Mouse (Mus musculus) erythroblast, adult 5-6 weeks (primary cell): ENCODE measurements around the gene Mrps2. TPM values are rescaled to one million over a fixed set of nuclear protein-coding genes. Genes with fewer than 3 reads are reported as not detected.

Experiments
- ATAC-seq: replicated peaks from 2 replicates; pipeline ENCODE4 v1.8.0; 2016; ENCODE audit warnings: moderate number of reproducible peaks, mild to moderate bottlenecking, moderate TSS enrichment, inconsistent platforms; ENCODE audit not compliant: poor library complexity, low FRiP score, severe bottlenecking
- total RNA-seq, 2 experiments: library from RNA; stranded (forward) in 1 of 2; stranded (reverse) in 1 of 2; fragments of 150-400 nt in 1 of 2; fragments of 200-764, 138-1000 nt in 1 of 2; gene quantifications; 2 replicates each; pipeline versions ENCODE4 v1.2.3 to v1.2.4; 2015 to 2017; ENCODE audit warnings: low replicate concordance in 2 of 2

Mrps2 gene
- 8.2 and 16.9 TPM in 2 replicates for total RNA-seq (2015; ENCODE audit: low replicate concordance)
- total RNA-seq (2017; ENCODE audit: low replicate concordance): 3.2 and 7.5 TPM in 2 replicates

DNA sequence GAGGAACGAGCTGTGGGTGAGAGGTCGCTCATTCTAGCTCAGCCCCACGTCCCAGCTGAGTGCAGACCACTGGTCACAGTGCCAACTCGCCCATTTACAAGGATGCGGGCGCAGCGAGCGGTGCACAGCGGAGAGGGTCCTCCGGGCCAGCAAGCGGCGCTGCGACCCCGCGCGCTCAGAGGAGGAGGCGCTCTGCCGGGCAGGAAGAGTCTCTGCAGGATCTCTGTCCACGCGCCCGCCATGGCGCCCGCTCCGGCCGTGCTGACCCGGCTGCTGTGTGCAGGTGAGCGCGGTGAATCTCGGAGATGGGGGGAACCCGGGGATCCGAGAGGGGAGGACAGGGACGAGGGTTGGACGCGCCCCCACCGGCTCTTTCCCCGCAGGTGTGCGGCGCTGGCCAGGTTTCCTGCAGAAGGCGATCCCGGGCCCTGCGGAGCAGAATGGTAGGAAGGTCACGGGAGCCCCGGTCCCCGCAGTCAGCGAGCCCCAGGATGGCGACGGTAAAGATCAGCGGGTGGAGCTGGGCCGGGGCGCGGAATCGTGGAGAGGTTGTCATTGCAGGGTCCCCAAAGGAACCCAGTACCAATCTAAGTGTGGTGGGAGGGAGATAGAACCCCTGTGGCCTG is at the start of gene Mrps2:
TSS of gene Mrps2 (plus strand) at position 207 of the 626 bp plus-strand sequence.
- 0 out of 2 replicates have a peak, but pooled peaks have one; percentile 51 for ATAC-seq

DNA sequence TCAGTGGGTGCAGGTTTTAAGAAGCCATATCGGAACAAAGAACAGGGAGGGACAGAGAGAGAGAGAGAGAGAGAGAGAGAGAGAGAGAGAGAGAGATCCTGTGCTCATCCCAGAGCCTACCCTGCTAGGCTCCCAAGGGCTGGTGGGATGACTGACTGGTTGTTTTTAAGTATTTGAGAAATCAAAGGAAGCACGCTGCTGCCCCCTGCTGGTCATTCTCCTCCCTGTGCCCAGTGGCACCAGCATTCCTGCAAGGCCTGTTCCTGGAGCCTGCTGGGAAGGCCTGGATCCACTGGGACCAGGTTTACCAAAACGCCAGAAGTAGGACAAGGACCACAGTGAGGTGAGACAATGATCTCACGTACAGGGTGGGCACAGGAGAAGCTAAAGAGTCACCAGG is 48.0 kb upstream of the Mrps2 start:
- ATAC-seq: 0 out of 2 replicates have a peak, but pooled peaks have one; percentile 34

DNA sequence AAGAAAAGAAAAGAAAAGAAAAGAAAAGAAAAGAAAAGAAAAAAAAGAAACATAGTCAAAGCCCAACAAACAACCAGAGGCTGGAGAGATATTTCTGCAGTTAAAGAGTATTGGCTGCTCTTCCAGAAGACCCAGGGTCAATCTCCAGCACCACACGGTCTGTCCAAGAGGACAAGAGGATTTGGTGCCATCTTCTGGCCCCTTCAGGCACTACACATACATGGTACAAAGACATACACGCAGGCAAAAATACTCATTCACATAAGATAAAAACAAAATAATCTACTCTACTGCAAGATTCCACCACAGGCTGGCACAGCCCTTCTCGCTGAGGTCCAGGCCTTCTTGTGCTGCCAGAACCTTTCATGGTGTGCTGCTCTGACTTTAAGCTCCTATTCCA is 44.7 kb upstream of the Mrps2 start:
- ATAC-seq: 0 out of 2 replicates have a peak, but pooled peaks have one; percentile 48

DNA sequence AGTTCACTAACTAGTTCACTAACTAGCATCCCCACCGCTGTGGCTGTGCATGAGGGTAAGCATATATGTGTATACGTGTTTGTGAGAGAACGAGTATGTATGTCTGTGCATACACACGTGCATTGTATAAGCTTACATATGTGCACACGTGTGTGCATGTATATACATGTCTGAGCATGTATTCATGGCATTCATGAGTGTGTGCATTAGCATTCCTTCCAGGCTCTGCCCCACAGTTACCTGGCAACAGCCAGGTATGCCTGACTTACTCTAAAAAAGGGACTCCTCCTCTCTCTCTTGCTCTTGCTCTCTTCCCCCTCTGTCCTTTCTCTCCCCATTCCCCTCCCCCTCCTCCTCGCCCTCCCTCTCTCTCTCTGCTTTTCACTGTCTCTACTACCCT is 40.6 kb upstream of the Mrps2 start:
- no peak for ATAC-seq

DNA sequence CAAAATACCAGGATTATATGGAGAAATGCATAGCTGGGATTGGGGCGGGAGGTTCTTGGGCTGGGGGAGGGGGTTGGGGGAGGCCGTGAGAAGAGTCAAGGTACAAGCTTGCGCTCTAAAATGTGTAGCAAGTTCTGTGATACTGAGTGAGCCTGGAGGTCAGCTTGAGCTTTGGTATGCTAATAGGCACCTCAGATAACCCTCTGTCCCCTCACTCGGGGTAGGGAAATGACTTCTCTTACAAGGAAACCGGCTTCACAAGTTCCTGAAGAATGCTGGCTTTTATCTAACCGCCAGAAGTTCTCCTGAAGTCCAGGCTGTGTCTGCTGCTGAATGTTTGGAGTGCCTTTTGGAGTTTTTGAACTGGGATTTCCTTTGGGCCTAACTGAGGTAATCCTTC is 37.0 kb upstream of the Mrps2 start:
- ATAC-seq: no peak

DNA sequence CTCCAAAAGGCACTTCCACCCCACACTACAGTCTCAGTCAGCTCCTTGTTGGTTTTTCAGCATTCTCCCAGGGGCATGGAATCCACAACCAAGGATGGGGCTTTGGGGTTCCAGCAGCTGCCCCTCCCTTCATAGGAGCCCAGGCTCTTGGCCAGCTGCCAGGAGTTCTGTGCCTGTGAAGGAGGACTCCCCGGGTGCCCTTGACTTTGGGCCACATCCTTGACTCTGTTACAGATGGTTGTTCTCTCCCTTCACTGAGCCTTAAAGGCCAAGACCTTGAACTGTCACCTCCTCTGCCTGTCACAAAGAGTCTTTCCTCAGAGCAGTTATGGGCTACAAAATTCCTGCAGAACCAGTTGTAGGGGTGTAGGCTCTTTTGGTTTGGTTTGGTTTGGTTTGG is 35.1 kb upstream of the Mrps2 start:
- ATAC-seq: no peak

DNA sequence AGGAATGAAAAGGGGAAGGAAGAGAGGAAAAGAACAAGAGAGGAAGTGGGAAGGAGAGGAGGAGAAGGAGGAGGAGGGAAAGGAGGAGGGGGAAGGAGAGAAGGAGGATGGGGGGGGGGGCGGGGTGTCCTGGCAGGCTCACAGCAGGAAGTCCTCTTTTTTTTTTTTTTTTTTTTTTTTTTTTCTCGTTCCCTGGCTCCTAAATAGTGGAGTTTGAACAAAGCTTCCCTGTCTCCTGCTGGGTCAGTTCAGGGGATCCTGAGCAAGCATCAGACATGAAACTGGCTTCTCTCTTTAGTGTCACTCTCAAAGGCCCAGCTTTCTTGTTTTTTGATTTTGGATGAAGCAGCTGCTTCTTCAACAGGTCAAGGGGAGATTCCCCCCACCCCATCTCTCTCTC is 34.4 kb upstream of the Mrps2 start:
- ATAC-seq: no peak

DNA sequence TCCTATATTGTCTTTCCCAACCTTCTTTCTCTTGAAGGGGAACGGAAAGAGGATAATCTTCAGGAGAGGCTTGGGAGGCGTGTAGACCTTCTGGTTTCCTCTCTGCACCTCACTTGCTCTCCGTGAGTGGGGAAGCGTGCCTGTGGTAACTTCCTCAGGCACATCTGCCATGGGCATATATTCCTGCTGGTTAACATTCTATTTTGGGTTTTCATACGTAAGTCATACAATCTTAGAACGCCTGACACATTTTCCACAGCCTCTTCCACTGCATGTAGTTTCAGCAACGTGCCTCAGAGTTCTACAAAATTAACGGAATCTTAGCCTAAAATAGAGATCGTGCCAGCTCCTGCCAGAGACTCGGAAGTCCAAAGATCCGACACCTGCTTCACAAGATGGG is 32.5 kb upstream of the Mrps2 start:
- ATAC-seq: no peak

DNA sequence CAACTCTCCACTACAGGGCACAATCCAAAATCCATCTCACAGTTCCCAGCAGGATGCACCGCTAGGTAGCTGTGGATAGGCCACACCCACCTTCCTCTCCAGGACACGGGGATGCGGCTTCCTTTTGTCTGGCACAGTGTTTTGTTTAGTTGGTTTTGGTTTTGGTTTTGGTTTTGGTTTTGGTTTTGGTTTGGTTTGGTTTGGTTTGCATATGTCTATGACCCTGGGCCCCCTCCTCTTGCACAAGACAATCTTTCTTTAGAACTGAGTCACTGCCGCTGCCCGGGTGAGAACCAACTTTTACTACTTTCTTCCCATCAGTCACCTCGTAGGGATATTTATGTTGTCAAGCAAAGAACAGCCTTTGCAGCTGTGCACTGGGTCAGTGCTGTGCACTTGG is 27.0 kb upstream of the Mrps2 start:
- ATAC-seq: no peak

DNA sequence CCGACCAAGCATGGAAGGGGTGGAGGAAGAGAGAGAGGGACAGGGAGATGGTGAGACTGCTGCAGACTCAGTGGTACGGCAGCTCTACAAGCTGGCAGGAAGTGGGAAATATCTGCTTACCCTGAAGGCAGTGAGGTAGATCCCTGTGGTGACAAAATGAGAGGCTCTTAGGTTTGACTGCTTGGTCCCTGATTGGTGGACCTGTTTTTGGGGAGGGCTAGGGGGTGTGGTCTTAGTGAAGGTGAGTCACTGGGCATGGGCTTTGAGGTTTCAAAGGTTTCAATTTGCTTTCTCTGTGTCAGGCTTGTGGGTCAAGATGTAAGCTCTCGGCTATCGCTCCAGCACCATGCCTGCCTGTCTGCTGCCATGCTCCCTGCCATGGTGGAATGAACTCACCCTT is 22.8 kb upstream of the Mrps2 start:
- no peak for ATAC-seq

DNA sequence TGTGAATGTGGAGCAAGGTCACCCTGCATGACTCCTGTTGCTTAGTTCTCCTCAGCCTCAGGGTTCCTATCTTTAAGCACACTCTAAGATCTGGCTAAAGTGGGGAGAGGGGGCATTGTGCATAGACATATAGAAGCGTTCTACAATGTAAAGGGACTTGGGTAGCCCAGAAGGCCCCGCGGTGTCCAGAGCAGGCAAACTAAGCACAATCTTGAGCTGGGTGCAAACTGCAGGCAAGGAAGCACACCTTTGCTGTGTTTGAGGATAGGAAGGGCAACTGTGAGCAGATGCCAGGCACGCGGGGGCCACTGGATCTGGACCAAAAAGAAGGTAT is 21.7 kb upstream of the Mrps2 start:
- no peak for ATAC-seq

DNA sequence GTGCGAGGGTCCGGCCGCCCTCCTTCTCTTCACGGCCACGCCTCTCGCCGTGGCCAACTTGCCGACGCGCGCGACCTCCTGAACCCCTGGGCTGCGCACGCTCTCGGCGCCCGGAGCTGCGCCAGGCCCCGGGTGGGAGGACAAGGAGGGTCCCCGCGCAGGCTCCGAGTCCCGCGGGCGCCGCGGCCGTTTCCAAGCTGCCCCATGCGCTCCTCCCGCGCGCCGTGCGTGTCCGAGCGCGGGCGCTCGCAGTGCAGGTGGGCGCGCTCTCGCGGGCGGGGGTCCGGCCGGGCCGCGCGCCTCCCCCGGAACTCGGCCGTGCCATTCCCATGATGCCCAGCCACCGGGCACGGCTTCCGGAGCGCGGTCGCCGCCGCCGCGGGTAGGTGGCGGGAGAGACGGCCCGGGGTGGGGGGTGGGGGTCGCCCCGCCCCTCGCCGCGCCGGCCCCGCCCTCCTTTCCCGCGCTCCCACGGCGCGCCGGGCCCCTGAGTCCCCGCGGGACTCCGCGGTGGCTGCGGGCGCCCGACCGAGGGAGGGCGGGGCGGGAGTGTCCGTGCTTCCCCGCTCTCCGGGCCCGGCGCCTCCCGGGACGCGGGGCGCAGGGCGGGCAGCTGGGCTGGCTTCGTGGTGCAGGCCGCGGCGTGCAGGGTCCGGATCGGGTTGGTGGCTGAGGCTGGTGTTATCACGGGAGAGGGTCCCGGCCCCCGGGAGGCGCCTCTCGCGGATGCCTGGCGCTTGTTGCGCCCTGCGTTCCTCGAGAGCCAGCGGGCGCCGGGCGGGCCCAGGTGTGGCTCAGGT is 21.2 kb upstream of the Mrps2 start, which contains the start of gene Ppp1r26:
TSS of gene Ppp1r26 (plus strand) at position 286 of the 800 bp plus-strand sequence.
- ATAC-seq: no peak

DNA sequence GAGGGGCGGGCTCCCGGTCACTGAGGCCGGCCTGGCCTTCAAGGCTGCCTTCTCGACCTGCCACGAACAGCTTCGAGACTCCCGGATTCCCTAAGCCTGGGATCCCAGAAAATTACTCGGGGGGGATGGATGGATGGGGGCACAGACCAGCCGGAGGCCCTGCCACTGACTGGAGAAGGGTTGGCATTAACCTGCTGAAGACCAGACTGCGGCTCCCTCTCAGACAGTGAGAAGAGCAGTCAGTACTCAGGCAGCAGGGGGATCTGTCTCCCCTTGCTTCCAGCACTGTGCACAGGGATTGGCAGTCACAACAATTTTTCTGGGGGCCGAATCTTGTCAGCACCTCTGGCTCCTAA is 20.6 kb upstream of the Mrps2 start:
- ATAC-seq: no peak

DNA sequence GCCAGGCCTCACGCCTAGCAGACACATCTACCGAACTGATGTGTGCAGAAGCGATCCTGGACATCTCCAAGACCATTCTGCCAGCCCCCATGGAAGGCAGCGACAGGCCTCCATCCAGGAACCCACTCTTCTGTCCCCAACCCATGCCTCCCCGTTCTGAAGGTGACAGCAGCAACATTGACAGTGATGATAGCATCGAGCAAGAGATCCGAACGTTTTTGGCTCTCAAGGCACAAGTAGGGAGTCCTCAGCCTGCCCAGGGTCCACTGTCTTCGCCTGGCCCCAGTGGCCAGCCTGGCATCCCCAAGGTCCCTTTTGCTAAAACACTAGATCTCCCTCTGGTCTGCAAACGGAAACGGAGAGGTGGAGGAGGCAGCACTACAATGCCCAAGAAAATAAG is 16.2 kb upstream of the Mrps2 start:
- ATAC-seq: no peak

DNA sequence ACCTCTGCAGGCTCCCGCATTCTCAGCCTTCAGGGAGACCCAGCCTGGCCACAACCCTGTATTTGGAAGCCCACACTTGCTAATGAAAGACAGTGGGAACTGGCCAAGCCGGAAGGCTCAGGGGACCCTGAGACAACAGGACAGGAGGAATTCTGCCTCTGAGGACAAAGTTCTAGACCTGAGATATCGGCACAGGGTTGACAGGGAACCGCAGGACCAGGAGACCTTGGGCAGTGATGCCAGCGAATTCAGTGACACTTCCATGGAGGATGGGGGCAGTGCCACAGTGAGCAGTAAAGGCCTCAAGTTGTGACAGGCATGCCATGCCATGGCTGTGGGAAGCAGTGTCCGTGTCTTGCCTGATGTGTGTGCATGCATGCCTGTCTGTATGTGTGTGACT is 14.3 kb upstream of the Mrps2 start:
- ATAC-seq: no peak

DNA sequence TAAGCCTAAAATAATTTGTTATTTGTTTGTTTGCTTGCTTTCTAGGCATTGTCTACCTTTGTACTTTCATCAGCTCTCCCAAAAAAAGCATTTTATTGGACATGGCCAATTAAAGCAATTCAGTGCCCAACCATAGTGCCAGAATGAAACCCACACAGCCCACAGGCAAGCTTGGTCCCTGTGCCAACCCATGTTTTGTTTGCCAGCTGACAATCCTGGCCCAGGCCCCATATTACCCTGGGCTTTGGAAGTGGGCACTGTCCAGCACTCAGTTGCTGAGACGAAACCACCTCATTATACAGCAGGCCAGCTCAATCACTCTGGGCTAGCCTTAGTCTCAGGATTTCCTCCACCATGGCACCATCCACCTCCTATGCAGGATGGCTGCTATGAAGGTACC is 11.2 kb upstream of the Mrps2 start:
- no peak for ATAC-seq

DNA sequence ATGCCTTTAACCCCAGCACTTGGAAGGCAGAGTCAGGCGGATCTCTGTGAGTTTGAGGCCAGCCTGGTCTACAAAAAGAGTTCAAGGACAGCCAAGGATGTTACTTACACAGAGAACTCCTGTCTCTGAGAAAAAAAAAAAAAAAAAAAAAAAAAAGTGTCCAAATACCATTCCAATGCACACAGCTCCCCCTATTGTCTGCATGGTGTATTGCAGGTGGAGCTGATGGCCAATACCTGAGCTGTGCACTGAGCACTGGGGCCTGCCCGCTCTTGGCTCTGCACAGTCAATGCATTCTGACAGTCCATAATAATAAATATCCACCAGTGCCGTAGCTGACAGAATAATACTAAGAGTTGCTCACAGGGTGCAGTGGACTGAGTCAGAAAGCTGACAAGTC is 3.9 kb upstream of the Mrps2 start:
- ATAC-seq: peak; percentile 71; the same call in 1 of the 2 replicates

DNA sequence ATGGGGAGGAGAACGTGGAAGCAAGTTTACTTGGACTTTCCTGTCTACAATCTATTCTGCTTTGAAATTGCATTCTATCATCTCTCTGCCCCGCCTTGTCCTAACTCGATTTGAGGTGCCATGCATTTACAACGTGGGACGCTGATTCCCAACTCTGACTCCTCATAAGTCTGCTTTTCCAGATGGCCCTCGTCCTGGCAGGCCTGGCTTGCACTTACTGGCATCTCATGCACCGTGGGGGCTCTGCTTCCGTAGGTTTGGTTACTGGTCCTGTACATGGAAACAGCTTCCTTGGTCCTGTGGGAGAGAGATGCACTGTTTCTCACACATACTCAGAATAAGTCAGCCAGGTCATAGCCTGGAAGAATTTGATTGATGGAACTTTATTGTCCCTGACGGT is 2.9 kb upstream of the Mrps2 start:
- no peak for ATAC-seq

DNA sequence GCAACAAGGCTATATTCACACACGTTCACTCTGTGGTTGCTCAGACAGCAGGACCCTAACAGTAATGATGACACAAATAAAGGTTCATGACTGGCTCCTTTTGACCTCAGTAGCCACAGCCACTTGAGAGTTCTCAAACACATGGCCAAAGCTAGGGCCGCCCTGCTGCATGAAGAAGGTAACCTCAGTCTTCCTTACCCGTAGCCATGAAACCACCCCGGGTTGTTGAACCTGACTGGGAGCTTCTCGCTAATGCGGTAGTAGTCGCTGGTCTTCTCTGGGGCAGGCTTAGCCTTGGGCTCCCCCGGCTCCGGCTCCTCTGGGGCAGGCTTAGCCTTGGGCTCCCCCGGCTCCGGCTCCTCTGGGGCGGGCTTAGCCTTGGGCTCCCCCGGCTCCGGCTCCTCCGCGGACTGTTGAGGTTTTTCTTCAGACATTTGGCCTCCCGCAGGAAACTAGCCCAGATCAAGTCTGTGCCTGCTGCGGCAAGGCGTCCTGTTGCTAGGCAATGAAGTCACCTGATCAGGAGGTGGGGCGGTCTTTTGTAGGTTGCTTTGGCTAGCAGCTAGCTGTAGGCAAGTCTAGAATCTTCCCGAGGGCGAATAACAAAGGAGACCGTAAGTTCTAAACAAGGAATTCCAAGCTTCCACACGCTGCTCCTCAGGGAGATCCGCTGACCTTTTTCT is 1.9 kb upstream of the Mrps2 start, which contains the start of gene 1700007K13Rik:
TSS of gene 1700007K13Rik (minus strand) at position 497 of the 683 bp plus-strand sequence.
- no peak for ATAC-seq

DNA sequence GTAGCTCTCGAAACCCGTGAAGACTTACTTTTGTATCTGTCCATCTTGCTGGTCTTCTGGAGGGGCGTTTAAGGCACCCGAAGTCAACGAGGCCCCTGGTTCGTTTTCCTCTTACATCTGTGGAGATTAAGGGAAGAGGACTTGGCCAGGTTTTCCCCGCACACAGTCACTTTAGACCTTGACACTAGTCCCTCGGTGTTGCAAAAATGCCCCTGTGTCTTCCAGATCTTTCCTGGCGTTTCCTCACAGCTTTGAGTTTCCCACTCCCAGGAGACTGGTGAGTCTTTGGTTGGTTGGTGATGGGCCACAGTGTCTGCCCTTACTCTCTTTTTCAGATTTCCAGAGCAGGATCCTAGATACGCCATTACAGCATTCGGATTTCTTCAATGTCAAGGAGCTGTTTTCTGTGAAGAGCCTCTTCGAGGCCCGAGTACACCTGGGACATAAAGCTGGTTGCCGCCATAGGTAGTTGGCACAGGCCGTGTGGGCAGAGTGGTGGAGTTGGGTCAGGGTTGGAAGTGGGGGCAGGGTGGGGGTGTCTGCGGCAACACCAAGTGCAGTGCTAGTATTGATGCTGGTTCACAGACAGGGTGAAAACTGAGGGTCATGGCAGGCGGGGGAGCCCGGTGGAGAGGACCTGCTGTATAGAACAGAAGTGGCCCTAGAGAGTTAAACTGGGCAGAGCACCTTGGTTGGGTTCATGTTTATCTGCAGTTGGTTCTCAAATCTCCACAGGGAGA is 790 bp downstream of the Mrps2 start:
- no peak for ATAC-seq
